Mouse (Mus musculus) kidney, embryonic 15.5 days (tissue): ENCODE measurements around the gene Fars2. TPM values are rescaled to one million over a fixed set of nuclear protein-coding genes. Genes with fewer than 3 reads are reported as not detected.

Experiments used
- ATAC-seq: fragments of 200-750 bp; cut with Nextera tagmentation; replicated peaks from 2 replicates; pipeline ENCODE4 v1.8.0; 2017; ENCODE audit warnings: moderate TSS enrichment; ENCODE audit not compliant: low FRiP score
- H3K27ac ChIP-seq: fragments of 300-500 bp; sonication (generic); 2 replicates; pipeline ENCODE4 v1.5.1; 2015; ENCODE audit warnings: mild to moderate bottlenecking, inconsistent platforms
- H3K27me3 ChIP-seq: fragments of 300-500 bp; sonication (generic); 2 replicates; pipeline ENCODE4 v1.6.1; 2015; ENCODE audit warnings: inconsistent platforms
- H3K36me3 ChIP-seq: fragments of 300-500 bp; sonication (generic); 2 replicates; pipeline ENCODE4 v1.6.1; 2015; ENCODE audit warnings: inconsistent platforms
- H3K4me1 ChIP-seq: fragments of 300-500 bp; sonication (generic); 2 replicates; pipeline ENCODE4 v1.6.1; 2015; ENCODE audit warnings: inconsistent platforms
- H3K4me2 ChIP-seq: fragments of 300-500 bp; sonication (generic); 2 replicates; pipeline ENCODE4 v1.6.1; 2015; ENCODE audit warnings: moderate library complexity, mild to moderate bottlenecking, inconsistent platforms
- H3K4me3 ChIP-seq: fragments of 300-500 bp; sonication (generic); replicated peaks from 2 replicates; pipeline ENCODE4 v1.5.1; 2015; ENCODE audit warnings: mild to moderate bottlenecking, inconsistent platforms
- H3K9ac ChIP-seq: fragments of 300-500 bp; sonication (generic); 2 replicates; pipeline ENCODE4 v1.6.1; 2015; ENCODE audit warnings: mild to moderate bottlenecking, inconsistent platforms
- H3K9me3 ChIP-seq: fragments of 300-500 bp; sonication (generic); replicated peaks from 2 replicates; pipeline ENCODE4 v1.6.1; 2016; ENCODE audit warnings: inconsistent platforms
- WGBS: fragments of 180-500 bp; shearing (Covaris S2); methylation state at CpG from one replicate; pipeline ENCODE4 v1.1.7; 2015; ENCODE audit warnings: mixed read lengths; 5-methylcytosine and 5-hydroxymethylcytosine counted together
- polyA plus RNA-seq: library from polyadenylated mRNA; unstranded; fragments of >200 nt; fragmentation: Nextera tagmentation; extraction: Ambion mirVana; gene quantifications from 2 replicates; pipeline ENCODE4 v1.2.1, GENCODE M21; 2015

Fars2 gene
- polyA plus RNA-seq, 1 experiment from 2014 or later, result 35.8 TPM

GRCm38 (mm10) chr13:36750056-36750455 is 632.8 kb downstream of the Fars2 start:
- H3K9ac ChIP-seq, result no peak overlapping the region
- 55% methylated on average over 2 of the region's 2 CpGs for WGBS
- no peaks in the 10 kb centered on the region for H3K4me1 ChIP-seq
- H3K27me3 ChIP-seq, result no peaks in the 10 kb centered on the region
- no peak for ATAC-seq
- no peaks in the 10 kb centered on the region for H3K9me3 ChIP-seq
- H3K4me3 ChIP-seq, result no peak overlapping the region
- H3K4me2 ChIP-seq, result no peak overlapping the region
- H3K27ac ChIP-seq, result no peak overlapping the region
- H3K36me3 ChIP-seq, result no peaks in the 10 kb centered on the region

- Histone ChIP-seq H3K9ac (no peak overlapping the region), H3K36me3 (no peaks in the 10 kb centered on the region), H3K4me2 (no peak overlapping the region), H3K4me3 (no peak overlapping the region), H3K4me1 (no peaks in the 10 kb centered on the region), H3K9me3 (no peaks in the 10 kb centered on the region), H3K27ac (no peak overlapping the region), H3K27me3 (no peaks in the 10 kb centered on the region)
- ATAC-seq, result no peak
- 81% methylated on average over 3 of the region's 3 CpGs for WGBS
Measured at GRCm38 (mm10) chr13:36751861-36752260, 634.6 kb downstream of the Fars2 start.

- ATAC-seq, result no peak
- Histone ChIP-seq H3K27me3 (no peaks in the 10 kb centered on the region), H3K4me2 (no peak overlapping the region), H3K9ac (no peak overlapping the region), H3K36me3 (no peaks in the 10 kb centered on the region), H3K4me3 (no peak overlapping the region), H3K27ac (no peak overlapping the region), H3K9me3 (no peaks in the 10 kb centered on the region), H3K4me1 (no peaks in the 10 kb centered on the region)
- WGBS, result 60% methylated on average over 2 of the region's 2 CpGs
Measured at GRCm38 (mm10) chr13:36766801-36767200, 649.6 kb downstream of the Fars2 start.

Other genes starting within 250 kb of the Fars2 start
- gene Rpp40, start 211.1 kb upstream of the Fars2 start, polyA plus RNA-seq, result 16.3 and 17.2 TPM in 2 replicates
- 0.49 and 1.0 TPM in 2 replicates for gene Ppp1r3g, start 158.6 kb upstream of the Fars2 start, polyA plus RNA-seq
- 23.3 and 26.0 TPM in 2 replicates for gene Lyrm4, start 114 bp downstream of the Fars2 start, polyA plus RNA-seq